ENCODE assay signal across 15 mouse cellular contexts in genomic region chr1:19211546-19212154, GRCm38 (mm10). TPM values are rescaled to one million over a fixed set of nuclear protein-coding genes. Genes with fewer than 3 reads are reported as not detected.
DNase-seq lines count a peak whose midpoint lies in the region; ATAC-seq and TF ChIP-seq lines count a peak whose summit lies in the region.
"Had no signal": no experiment of that assay in that cellular context is flagged by ENCODE, and none has a peak within 500 bp of the region (broad histone marks: within the 10 kb centered on the region; RNA-seq: fewer than 3 reads in every experiment).

No protein-coding gene starts in this region.

- intact Hi-C loops in left cerebral cortex, postnatal 10 days (cut with DNase I): no loop called here

- 3% methylated on average over 15 of the region's 15 CpGs for WGBS in cerebellum, adult 2 months
- WGBS in hindbrain, embryonic 11.5 days: 1% methylated on average over 15 of the region's 15 CpGs
- WGBS in limb, embryonic 13.5 days: 2% methylated on average over 15 of the region's 15 CpGs
- WGBS in neural tube, embryonic 13.5 days: 1% methylated on average over 15 of the region's 15 CpGs

- peak overlapping the region; percentile 15 for H3K4me3 ChIP-seq in cerebellum, adult 2 months (replicated peaks; ENCODE audit: insufficient read depth, low read depth, low read length)
- peak overlapping the region; percentile 41 for H3K4me3 ChIP-seq in hindbrain, embryonic 11.5 days (ENCODE audit: low read depth, low read length)
- H3K4me3 ChIP-seq in limb, embryonic 13.5 days: peak overlapping the region; percentile 46
- H3K4me3 ChIP-seq in neural tube, embryonic 13.5 days: peak overlapping the region; percentile 48

- H3K4me2 ChIP-seq in hindbrain, embryonic 11.5 days (replicated peaks; ENCODE audit: low read depth, low read length): 0 out of 2 replicates have a peak overlapping the region, but pooled peaks have one; percentile 15
- H3K4me2 ChIP-seq in limb, embryonic 13.5 days (replicated peaks): peak overlapping the region; percentile 65
- peak overlapping the region; percentile 55 for H3K4me2 ChIP-seq in neural tube, embryonic 13.5 days

- H3K9me3 ChIP-seq in hindbrain, embryonic 11.5 days (ENCODE audit: control insufficient read depth, low read length): no peaks in the 10 kb centered on the region
- H3K9me3 ChIP-seq in limb, embryonic 13.5 days: no peaks in the 10 kb centered on the region
- H3K9me3 ChIP-seq in neural tube, embryonic 13.5 days: no peaks in the 10 kb centered on the region

- no peak for DNase-seq in cerebellum, adult 2 months
- no peak for DNase-seq in cerebellum, adult 18-20 months
- peak; percentile 65 for DNase-seq in hindbrain, embryonic 11.5 days (ENCODE audit: low spot score)
- no peak for DNase-seq in left cerebral cortex, postnatal 10 days (ENCODE audit: extremely low spot score in 1 of 2, low spot score in 2 of 2)
- DNase-seq in frontal cortex, adult 2 months (ENCODE audit: extremely low spot score in 1 of 2, low spot score in 1 of 2): no peak
- DNase-seq in adrenal gland, postnatal 36 days: no peak
- DNase-seq: gastrocnemius, postnatal 10 days; heart, postnatal 10 days; liver; lung, postnatal 4 days; thymus, adult 2 months had no signal

- H3K9ac ChIP-seq in hindbrain, embryonic 11.5 days (ENCODE audit: low read depth, low read length): peak overlapping the region; percentile 16; the same call in 1 of the 2 replicates
- peak overlapping the region; percentile 76 for H3K9ac ChIP-seq in limb, embryonic 13.5 days
- peak overlapping the region; percentile 79 for H3K9ac ChIP-seq in neural tube, embryonic 13.5 days

- TF ChIP-seq POLR2A in cerebellum, adult 2 months (IDR thresholded peaks at IDR 0.05; ENCODE audit: borderline replicate concordance, insufficient read depth, low read length): no peak

- H3K4me1 ChIP-seq in cerebellum, adult 2 months (ENCODE audit: control insufficient read depth, insufficient read depth, low read length): no peaks in the 10 kb centered on the region
- no peaks in the 10 kb centered on the region for H3K4me1 ChIP-seq in hindbrain, embryonic 11.5 days (replicated peaks; ENCODE audit: control insufficient read depth, insufficient read depth, low read length)
- H3K4me1 ChIP-seq in limb, embryonic 13.5 days: 0 out of 2 replicates have a peak, but pooled peaks cover 5% of the 10 kb centered on the region
- H3K4me1 ChIP-seq in neural tube, embryonic 13.5 days (replicated peaks): peaks cover 30% of the 10 kb centered on the region

- no peaks in the 10 kb centered on the region for H3K36me3 ChIP-seq in hindbrain, embryonic 11.5 days (ENCODE audit: control insufficient read depth, insufficient read depth, low read length)
- H3K36me3 ChIP-seq in limb, embryonic 13.5 days: no peaks in the 10 kb centered on the region
- no peaks in the 10 kb centered on the region for H3K36me3 ChIP-seq in neural tube, embryonic 13.5 days

- no peak overlapping the region for H3K27ac ChIP-seq in cerebellum, adult 2 months (ENCODE audit: insufficient read depth, low read length)
- peak overlapping the region; percentile 81 for H3K27ac ChIP-seq in hindbrain, embryonic 11.5 days (ENCODE audit: low read depth, low read length)
- peak overlapping the region; percentile 80 for H3K27ac ChIP-seq in limb, embryonic 13.5 days
- peak overlapping the region; percentile 84 for H3K27ac ChIP-seq in neural tube, embryonic 13.5 days (replicated peaks)

- no peak for TF ChIP-seq CTCF in cerebellum, adult 2 months (IDR thresholded peaks at IDR 0.05; ENCODE audit: borderline replicate concordance, insufficient read depth, low read depth, low read length)

- H3K27me3 ChIP-seq in cerebellum, adult 2 months (ENCODE audit: control insufficient read depth, insufficient read depth, low read length): peaks cover 9% of the 10 kb centered on the region; the same call in 1 of the 2 replicates
- H3K27me3 ChIP-seq in hindbrain, embryonic 11.5 days (ENCODE audit: control insufficient read depth, insufficient read depth, low read length): peaks cover 60% of the 10 kb centered on the region
- peaks cover 69% of the 10 kb centered on the region for H3K27me3 ChIP-seq in limb, embryonic 13.5 days
- peaks cover 68% of the 10 kb centered on the region for H3K27me3 ChIP-seq in neural tube, embryonic 13.5 days

- peak; percentile 54 for ATAC-seq in hindbrain, embryonic 11.5 days (ENCODE audit: low FRiP score)
- ATAC-seq in limb, embryonic 13.5 days (ENCODE audit: low FRiP score, low read depth): no peak
- peak; percentile 17; the same call in 1 of the 2 replicates for ATAC-seq in neural tube, embryonic 13.5 days (ENCODE audit: low read depth)

RNA-seq across cellular contexts. Expression of gene Tfap2b, which starts 2.9 kb away (rescaled TPM):
- polyA plus RNA-seq in cerebellum, adult 2 months (2012; rRNA removed): 17.9 and 24.4 TPM in 2 replicates
- polyA plus RNA-seq in hindbrain, embryonic 11.5 days (2014; fragmentation: Nextera tagmentation; extraction: Ambion mirVana): 72.5 and 75.7 TPM in 2 replicates
- 57.2 and 66.0 TPM in 2 replicates for polyA plus RNA-seq in limb, embryonic 13.5 days (2015; fragmentation: Nextera tagmentation; extraction: Ambion mirVana)
- 75.0 and 76.0 TPM in 2 replicates for polyA plus RNA-seq in neural tube, embryonic 13.5 days (2015; fragmentation: Nextera tagmentation; extraction: Ambion mirVana)
- 1 to 10 TPM in 1 of 2 experiments, under 1 TPM in 1; 0.56 to 1.8 TPM for total RNA-seq in left cerebral cortex, postnatal 10 days (2021)
- 0.84 and 1.5 TPM in 2 replicates for polyA plus RNA-seq in frontal cortex, adult 2 months (2012; rRNA removed)
- total RNA-seq in adrenal gland, postnatal 36 days (2021): 1 to 10 TPM; 5.7 to 6.8 TPM
- total RNA-seq: ES-E14; heart, postnatal 10 days had no signal
- polyA plus RNA-seq: spleen, adult 2 months had no signal

Comparison
In these comparisons a context has a peak if more than half of its experiments do, and no peak if none do; other contexts are left out.
1. H3K4me2 ChIP-seq: peak in every context shown above with its lines; median percentile 65 in limb, embryonic 13.5 days; 55 in neural tube, embryonic 13.5 days; 15 in hindbrain, embryonic 11.5 days.
2. H3K9ac ChIP-seq: peak in every context shown above with its lines; median percentile 79 in neural tube, embryonic 13.5 days; 76 in limb, embryonic 13.5 days; 16 in hindbrain, embryonic 11.5 days.